Mouse (Mus musculus) bone marrow macrophage, adult 2 months (primary cell): ENCODE data around the gene Cdc14b. TPM values are rescaled to one million over a fixed set of nuclear protein-coding genes. Genes with fewer than 3 reads are reported as not detected.
"Not testable (repeated sequence)": the region's sequence is repeated elsewhere in the genome, so short reads cannot be mapped to it uniquely, and the experiment has no call there.

Experiments
- H3K27ac ChIP-seq: 2 replicates; pipeline ENCODE4 v1.5.1; 2012; ENCODE audit warnings: low read depth, low read length; ENCODE audit not compliant: insufficient read depth
- H3K4me1 ChIP-seq: 2 replicates; pipeline ENCODE4 v1.6.1; 2012; ENCODE audit warnings: low read length; ENCODE audit not compliant: control insufficient read depth, insufficient read depth
- H3K4me3 ChIP-seq: 2 replicates; pipeline ENCODE4 v1.5.1; 2012; ENCODE audit warnings: mild to moderate bottlenecking, low read length, moderate library complexity; ENCODE audit not compliant: insufficient read depth
- CTCF ChIP-seq: IDR thresholded peaks from 2 replicates; pipeline ENCODE4 v1.5.1; 2012; ENCODE audit warnings: low read depth, mild to moderate bottlenecking, low read length, moderate library complexity
- POLR2A ChIP-seq: IDR thresholded peaks from 2 replicates; pipeline ENCODE4 v1.6.1; 2012; ENCODE audit warnings: mild to moderate bottlenecking, low read depth, low read length, borderline replicate concordance
- polyA plus RNA-seq: library from polyadenylated mRNA; stranded (reverse); fragments of >200 nt; gene quantifications from 2 replicates; pipeline ENCODE4 v1.2.4, GENCODE M21; 2012; ENCODE audit not compliant: missing spikeins, insufficient read depth, insufficient read length

Cdc14b gene
- polyA plus RNA-seq, 1 experiment, result 9.3 TPM

- TF ChIP-seq CTCF (no peak), POLR2A (no peak)
- Histone ChIP-seq H3K4me1 (peaks cover 38% of the 10 kb centered on the region), H3K27ac (no peak overlapping the region), H3K4me3 (no peak overlapping the region)
Measured at GRCm38 (mm10) chr13:64257010-64257813, 17.9 kb downstream of the Cdc14b start.

DNA sequence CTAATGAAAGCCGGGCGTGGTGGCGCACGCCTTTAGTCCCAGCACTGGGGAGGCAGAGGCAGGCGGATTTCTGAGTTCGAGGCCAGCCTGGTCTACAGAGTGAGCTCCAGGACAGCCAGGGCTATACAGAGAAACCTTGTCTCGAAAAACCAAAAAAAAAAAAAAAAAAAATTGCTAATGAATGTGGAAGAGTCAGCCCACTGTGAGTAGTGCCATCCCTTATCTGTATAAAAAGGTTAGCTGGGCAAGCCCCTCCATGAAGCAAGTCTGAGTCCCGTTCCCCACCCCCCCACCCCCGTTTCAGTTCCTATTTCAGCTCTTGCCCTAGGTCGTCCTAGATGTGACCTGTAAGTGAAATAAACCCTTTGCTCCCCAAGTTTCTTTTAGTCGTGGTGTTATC is 20.9 kb downstream of the Cdc14b start:
- H3K4me1 ChIP-seq, result peaks cover 38% of the 10 kb centered on the region
- H3K27ac ChIP-seq, H3K4me3 ChIP-seq: not testable (repeated sequence)

- TF ChIP-seq POLR2A (no peak), CTCF (no peak)
- Histone ChIP-seq H3K4me3 (no peak overlapping the region), H3K27ac (no peak overlapping the region), H3K4me1 (peaks cover 35% of the 10 kb centered on the region)
Measured at GRCm38 (mm10) chr13:64253697-64254096, 21.4 kb downstream of the Cdc14b start.

- Histone ChIP-seq H3K27ac (peak overlapping the region; percentile 36), H3K4me3 (no peak overlapping the region), H3K4me1 (peaks cover 30% of the 10 kb centered on the region)
- TF ChIP-seq POLR2A, result no peak
- TF ChIP-seq CTCF, result no peak
Measured at GRCm38 (mm10) chr13:64252147-64252546, 22.9 kb downstream of the Cdc14b start.

DNA sequence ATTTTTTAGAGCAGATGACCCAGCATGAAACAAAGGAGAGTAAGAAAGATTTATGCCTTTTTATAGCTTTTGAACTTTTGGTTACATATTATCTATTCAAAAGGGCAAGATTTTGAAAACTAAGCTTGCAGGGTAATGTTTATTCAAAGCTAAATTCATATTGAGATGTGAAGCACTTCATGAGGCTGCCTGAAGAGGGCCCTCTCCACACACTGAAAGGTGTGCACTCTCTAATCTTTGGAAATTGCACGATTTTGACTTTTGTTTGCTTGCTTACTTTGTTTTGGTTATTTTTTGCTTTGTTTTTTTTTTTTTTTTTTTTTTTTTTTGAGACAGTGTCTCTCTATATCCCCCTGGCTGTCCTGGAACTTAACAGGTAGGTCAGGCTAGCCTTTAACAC is 24.7 kb downstream of the Cdc14b start:
- Histone ChIP-seq H3K4me3 (no peak overlapping the region), H3K4me1 (peaks cover 25% of the 10 kb centered on the region), H3K27ac (no peak overlapping the region)
- TF ChIP-seq CTCF, result no peak
- no peak for TF ChIP-seq POLR2A

DNA sequence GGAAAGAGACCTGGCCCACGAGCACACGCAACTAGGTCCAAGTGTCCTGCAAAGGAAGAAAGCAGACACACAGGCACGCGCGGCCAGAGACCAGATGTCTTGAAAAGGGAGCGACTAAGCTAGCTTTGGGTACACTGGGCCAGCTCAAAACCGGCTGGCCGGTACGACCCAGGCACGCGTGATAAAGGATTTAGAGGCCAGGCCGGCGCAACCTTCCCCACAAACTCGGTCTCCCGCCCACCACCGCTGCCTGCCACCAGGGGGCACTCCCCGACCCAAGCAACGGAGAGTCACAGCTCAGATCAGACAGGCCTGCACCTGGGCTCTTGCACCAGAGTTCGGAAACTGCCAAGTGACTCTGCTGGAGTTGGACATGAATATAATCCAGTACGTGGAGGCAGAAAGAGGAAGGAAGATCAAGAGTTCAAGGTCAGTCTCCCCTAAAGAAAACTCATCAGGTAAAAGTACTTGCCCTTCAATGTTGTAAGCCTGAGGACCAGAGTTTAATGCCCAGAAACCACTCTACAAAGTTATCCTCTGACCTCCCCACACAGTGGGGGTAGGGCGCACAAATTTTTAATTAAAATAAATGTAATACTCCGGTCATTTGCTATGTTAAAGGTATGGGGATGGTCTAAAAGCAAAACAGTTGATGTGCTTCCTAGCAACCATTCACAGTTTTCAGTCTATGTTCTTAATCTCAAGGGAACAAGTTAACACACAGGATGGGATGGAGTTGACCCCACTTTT is 26.1 kb downstream of the Cdc14b start:
- TF ChIP-seq POLR2A (no peak), CTCF (peak; percentile 89)
- Histone ChIP-seq H3K4me3 (peak overlapping the region; percentile 77), H3K27ac (peak overlapping the region; percentile 84), H3K4me1 (peaks cover 19% of the 10 kb centered on the region)

GRCm38 (mm10) chr13:64248161-64248774 is 26.8 kb downstream of the Cdc14b start:
- Histone ChIP-seq H3K27ac (peak overlapping the region; percentile 84), H3K4me3 (peak overlapping the region; percentile 77), H3K4me1 (peaks cover 19% of the 10 kb centered on the region)
- TF ChIP-seq CTCF (no peak), POLR2A (peak; percentile 43; the same call in 1 of the 2 replicates)

DNA sequence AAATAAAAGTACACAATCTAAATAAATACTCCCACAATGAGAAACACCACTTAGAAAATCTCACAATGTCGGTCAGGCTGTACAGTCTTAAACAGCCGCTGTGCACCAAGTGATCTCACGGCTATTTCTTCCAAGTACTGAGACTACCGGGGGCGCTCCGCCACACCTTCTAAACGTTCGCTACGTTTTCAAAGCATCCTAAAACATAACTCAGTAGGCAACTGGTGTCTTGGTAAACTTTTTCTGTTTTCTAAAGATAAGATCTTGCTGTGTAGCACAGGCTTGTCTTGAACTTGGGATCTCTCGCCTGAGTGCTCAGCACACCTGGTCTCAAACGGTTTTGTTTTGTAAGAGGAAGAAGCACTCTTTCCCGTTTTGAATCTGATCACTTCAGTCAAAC is 29.0 kb downstream of the Cdc14b start:
- peaks cover 12% of the 10 kb centered on the region for H3K4me1 ChIP-seq
- TF ChIP-seq POLR2A (no peak), CTCF (no peak)
- H3K4me3 ChIP-seq, result no peak overlapping the region
- no peak overlapping the region for H3K27ac ChIP-seq

- Histone ChIP-seq H3K4me3 (no peak overlapping the region), H3K27ac (no peak overlapping the region), H3K4me1 (peaks cover 12% of the 10 kb centered on the region)
- TF ChIP-seq POLR2A (no peak), CTCF (no peak)
Measured at GRCm38 (mm10) chr13:64244685-64245261, 30.3 kb downstream of the Cdc14b start.
